Mouse (Mus musculus): ENCODE data around the gene Hist1h1d. TPM values are rescaled to one million over a fixed set of nuclear protein-coding genes. Genes with fewer than 3 reads are reported as not detected.
"Not testable (repeated sequence)": the region's sequence is repeated elsewhere in the genome, so short reads cannot be mapped to it uniquely, and the experiment has no call there.

Hist1h1d gene
- total and polyA plus RNA-seq, 3 experiments, result 0.24 to 115 TPM; not detected in 1

DNA sequence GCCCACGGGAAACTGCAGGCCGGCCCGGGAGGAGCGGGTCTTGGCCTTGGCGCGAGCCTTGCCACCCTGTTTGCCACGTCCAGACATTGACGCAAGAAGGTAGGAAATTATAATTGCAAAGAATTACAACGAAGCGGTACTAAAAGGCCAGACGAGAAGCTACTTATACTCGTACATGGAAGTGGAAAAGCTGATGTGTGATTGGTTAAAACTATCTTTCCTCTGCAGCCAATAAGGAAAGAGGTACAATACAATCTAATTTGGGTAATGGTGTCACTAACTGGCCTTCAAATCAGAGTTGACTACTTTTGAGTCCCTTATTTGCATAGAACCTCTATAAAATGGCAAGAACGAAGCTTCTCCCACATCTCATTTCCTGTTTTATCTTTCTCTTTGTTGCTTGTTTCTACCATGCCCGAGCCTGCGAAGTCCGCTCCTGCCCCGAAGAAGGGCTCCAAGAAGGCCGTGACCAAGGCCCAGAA is 18.0 kb downstream of the Hist1h1d start, which contains the start of the genes Hist1h2ae and Hist1h2bg:
Gene Hist1h2ae, minus strand, starts transcription at position 199 of the 482 bp plus-strand sequence.
Gene Hist1h2bg, plus strand, starts transcription at position 375 of the 482 bp plus-strand sequence.
- Histone ChIP-seq H3K79me2 (ENCODE audit: control insufficient read depth, insufficient read depth, low read length, poor library complexity) (peaks cover 3% of the 10 kb centered on the region; the same call in 1 of the 2 replicates), H3K27ac (ENCODE audit: control insufficient read depth, low read depth, low read length) (peak within 1 kb of the TSS; percentile 98), H3K9me3 (replicated peaks; ENCODE audit: insufficient read depth, low read length) (no peaks in the 10 kb centered on the region), H3K4me1 (ENCODE audit: control insufficient read depth in 1 of 2, insufficient read depth in 2 of 2, low read length in 2 of 2) (no peaks in the 10 kb centered on the region; a peak in 1 of 4 replicates), H3K9ac (ENCODE audit: control insufficient read depth, low read depth, low read length, poor library complexity, severe bottlenecking) (peak within 1 kb of the TSS; percentile 99), H3K36me3 (ENCODE audit: control insufficient read depth in 1 of 2, insufficient read depth in 2 of 2, low read length in 2 of 2) (peaks cover 0 to 21% of the 10 kb centered on the region in 2 experiments; a peak in 2 of 4 replicates), H3K4me3 (ENCODE audit: control insufficient read depth in 1 of 2, insufficient read depth in 1 of 2, low read depth in 2 of 2, low read length in 2 of 2) (peak within 1 kb of the TSS; percentile 4 to 42), H3K27me3 (ENCODE audit: control insufficient read depth in 1 of 2, insufficient read depth in 2 of 2, low read length in 2 of 2) (no peaks in the 10 kb centered on the region)
- DNase-seq (ENCODE audit: low read depth, low spot score), result peak; percentile 97
- TF ChIP-seq JUND (IDR thresholded peaks at IDR 0.05; ENCODE audit: low read depth, low read length) (no peak), TBP (IDR thresholded peaks at IDR 0.05; ENCODE audit: low read depth, low read length) (peak; percentile 99), POLR2A (IDR thresholded peaks at IDR 0.05; ENCODE audit: control insufficient read depth in 1 of 2, insufficient read depth in 1 of 2, low read depth in 1 of 2, low read length in 2 of 2, poor library complexity in 1 of 2) (peak; percentile 11 to 80; a peak in 1 of 4 replicates), MYB (IDR thresholded peaks at IDR 0.05; ENCODE audit: low read depth, low read length) (no peak), POLR2AphosphoS5 (IDR thresholded peaks at IDR 0.05; ENCODE audit: borderline replicate concordance, low read depth, low read length) (peak; percentile 95; the same call in 1 of the 2 replicates), UBTF (IDR thresholded peaks at IDR 0.05; ENCODE audit: borderline replicate concordance, insufficient read depth, low read depth, low read length) (no peak; the same call in 1 of the 2 replicates)

DNA sequence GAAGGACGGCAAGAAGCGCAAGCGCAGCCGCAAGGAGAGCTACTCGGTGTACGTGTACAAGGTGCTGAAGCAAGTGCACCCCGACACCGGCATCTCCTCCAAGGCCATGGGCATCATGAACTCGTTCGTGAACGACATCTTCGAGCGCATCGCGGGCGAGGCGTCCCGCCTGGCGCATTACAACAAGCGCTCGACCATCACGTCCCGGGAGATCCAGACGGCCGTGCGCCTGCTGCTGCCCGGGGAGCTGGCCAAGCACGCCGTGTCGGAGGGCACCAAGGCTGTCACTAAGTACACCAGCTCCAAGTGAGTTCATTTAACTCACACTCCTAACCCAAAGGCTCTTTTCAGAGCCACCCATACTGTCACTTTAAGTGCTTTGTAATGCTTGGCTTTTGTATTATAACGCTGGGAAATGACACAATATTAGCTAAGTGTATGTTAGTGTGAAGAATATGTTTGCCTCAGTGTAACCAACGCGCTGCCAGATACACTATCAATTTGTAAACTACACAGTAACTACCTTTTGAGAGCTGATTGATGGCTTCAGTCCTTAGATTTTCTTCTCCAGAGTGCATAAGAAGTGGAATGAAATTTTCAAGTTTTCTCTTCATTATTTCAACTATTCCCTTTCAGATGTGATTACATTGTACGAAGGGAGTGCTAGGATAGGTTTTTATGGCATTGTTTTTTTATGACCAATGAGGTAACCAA is 18.6 kb downstream of the Hist1h1d start:
- not testable (repeated sequence) for H3K9me3 ChIP-seq (replicated peaks; ENCODE audit: insufficient read depth, low read length); H3K27me3 ChIP-seq (ENCODE audit: control insufficient read depth in 1 of 2, insufficient read depth in 2 of 2, low read length in 2 of 2); H3K79me2 ChIP-seq (ENCODE audit: control insufficient read depth, insufficient read depth, low read length, poor library complexity); H3K4me1 ChIP-seq (ENCODE audit: control insufficient read depth in 1 of 2, insufficient read depth in 2 of 2, low read length in 2 of 2)
- Histone ChIP-seq H3K9ac (ENCODE audit: control insufficient read depth, low read depth, low read length, poor library complexity, severe bottlenecking) (peak overlapping the region; percentile 99), H3K36me3 (ENCODE audit: control insufficient read depth in 1 of 2, insufficient read depth in 2 of 2, low read length in 2 of 2) (peaks cover 0 to 21% of the 10 kb centered on the region in 2 experiments; a peak in 2 of 4 replicates), H3K4me3 (ENCODE audit: control insufficient read depth in 1 of 2, insufficient read depth in 1 of 2, low read depth in 2 of 2, low read length in 2 of 2) (peak overlapping the region; percentile 4 to 15; a peak in 3 of 4 replicates), H3K27ac (ENCODE audit: control insufficient read depth, low read depth, low read length) (peak overlapping the region; percentile 98)
- DNase-seq (ENCODE audit: low read depth, low spot score), result peak; percentile 85
- peak; percentile 93; the same call in 1 of the 2 replicates for TF ChIP-seq POLR2AphosphoS5 (IDR thresholded peaks at IDR 0.05; ENCODE audit: borderline replicate concordance, low read depth, low read length)
- TF ChIP-seq POLR2A (IDR thresholded peaks at IDR 0.05; ENCODE audit: control insufficient read depth in 1 of 2, insufficient read depth in 1 of 2, low read depth in 1 of 2, low read length in 2 of 2, poor library complexity in 1 of 2), result peak; percentile 91 to 95
- TF ChIP-seq UBTF (IDR thresholded peaks at IDR 0.05; ENCODE audit: borderline replicate concordance, insufficient read depth, low read depth, low read length), result peak; percentile 96; the same call in 1 of the 2 replicates
- peak; percentile 37; the same call in 1 of the 2 replicates for TF ChIP-seq TBP (IDR thresholded peaks at IDR 0.05; ENCODE audit: low read depth, low read length)

DNA sequence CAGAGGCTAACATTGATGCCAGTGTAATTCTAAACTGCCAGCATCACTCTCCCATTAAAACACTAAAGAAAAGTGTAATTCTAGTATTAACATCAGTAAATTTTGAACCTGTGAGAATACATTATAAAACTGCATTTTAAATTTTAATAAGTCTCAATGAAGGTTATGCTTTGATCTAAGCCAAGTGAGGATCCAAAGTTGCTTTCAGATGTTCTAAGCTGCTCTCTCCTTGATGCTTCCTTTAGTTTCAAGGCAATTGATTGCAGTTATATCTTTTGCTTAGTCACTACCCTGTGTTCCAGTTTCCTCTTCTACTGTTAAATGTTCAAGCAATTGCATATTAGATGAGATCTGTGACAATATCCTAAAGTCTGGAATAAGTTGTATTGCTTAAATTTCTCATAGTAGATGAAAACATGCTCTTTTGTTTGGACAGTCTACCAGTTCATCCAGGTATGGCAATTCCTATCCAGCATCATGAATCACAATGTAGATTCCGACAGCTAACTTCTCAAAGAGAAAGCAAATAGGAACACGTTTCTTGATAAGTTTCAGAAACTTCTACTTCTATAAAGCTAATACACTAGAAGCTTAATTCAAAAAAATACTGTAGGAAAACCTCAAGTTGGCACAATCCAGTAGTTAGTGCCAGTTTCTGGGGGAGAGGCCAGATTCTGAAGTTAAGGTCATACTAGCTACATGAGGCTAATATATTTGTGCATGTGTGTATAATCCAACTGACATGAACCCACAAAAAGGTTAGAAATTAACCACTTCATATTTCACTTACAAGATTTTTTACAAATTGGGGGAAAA is 19.4 kb downstream of the Hist1h1d start:
- peak; percentile 85 for DNase-seq (ENCODE audit: low read depth, low spot score)
- peak overlapping the region; percentile 98 for H3K27ac ChIP-seq (ENCODE audit: control insufficient read depth, low read depth, low read length)
- H3K9ac ChIP-seq (ENCODE audit: control insufficient read depth, low read depth, low read length, poor library complexity, severe bottlenecking), result peak overlapping the region; percentile 99
- peak overlapping the region in 1 of 2 experiments; percentile 4 for H3K4me3 ChIP-seq (ENCODE audit: control insufficient read depth in 1 of 2, insufficient read depth in 1 of 2, low read depth in 2 of 2, low read length in 2 of 2)
- H3K27me3 ChIP-seq (ENCODE audit: control insufficient read depth in 1 of 2, insufficient read depth in 2 of 2, low read length in 2 of 2), result no peaks in the 10 kb centered on the region
- H3K36me3 ChIP-seq (ENCODE audit: control insufficient read depth in 1 of 2, insufficient read depth in 2 of 2, low read length in 2 of 2), result peaks cover 0 to 24% of the 10 kb centered on the region in 2 experiments; a peak in 2 of 4 replicates
- no peaks in the 10 kb centered on the region; a peak in 1 of 4 replicates for H3K4me1 ChIP-seq (ENCODE audit: control insufficient read depth in 1 of 2, insufficient read depth in 2 of 2, low read length in 2 of 2)
- H3K9me3 ChIP-seq (replicated peaks; ENCODE audit: insufficient read depth, low read length), result no peaks in the 10 kb centered on the region
- TF ChIP-seq NRF1 (IDR thresholded peaks at IDR 0.05; ENCODE audit: insufficient read depth, low read depth, low read length, poor library complexity, severe bottlenecking) (no peak), MAX (IDR thresholded peaks at IDR 0.05; ENCODE audit: low read length) (no peak), GABPA (IDR thresholded peaks at IDR 0.05; ENCODE audit: low read depth, low read length) (no peak), CTCF (IDR thresholded peaks at IDR 0.05 in 2 of 3, conservative IDR thresholded peaks at IDR 0.05 in 1 of 3; ENCODE audit: control insufficient read depth in 1 of 3, insufficient read depth in 1 of 3, low read depth in 2 of 3, low read length in 3 of 3, poor library complexity in 1 of 3, severe bottlenecking in 1 of 3) (no peak), MYC (IDR thresholded peaks at IDR 0.05; ENCODE audit: low read depth, low read length) (no peak), UBTF (IDR thresholded peaks at IDR 0.05; ENCODE audit: borderline replicate concordance, insufficient read depth, low read depth, low read length) (no peak), CHD1 (IDR thresholded peaks at IDR 0.05; ENCODE audit: low read depth, low read length) (no peak), MYB (IDR thresholded peaks at IDR 0.05; ENCODE audit: low read depth, low read length) (no peak), BHLHE40 (IDR thresholded peaks at IDR 0.05; ENCODE audit: borderline replicate concordance, low read depth, low read length) (no peak)
- H3K79me2 ChIP-seq (ENCODE audit: control insufficient read depth, insufficient read depth, low read length, poor library complexity), result peaks cover 6% of the 10 kb centered on the region; the same call in 1 of the 2 replicates
